Mouse (Mus musculus): ENCODE measurements around the gene Sap18. TPM values are rescaled to one million over a fixed set of nuclear protein-coding genes. Genes with fewer than 3 reads are reported as not detected.

The Sap18 gene
- total RNA-seq (2023), result 10 to 100 TPM; 60.5 to 77.3 TPM

GRCm38 (mm10) chr14:57797991-57798931 is at the start of gene Sap18:
Gene Sap18, plus strand, starts transcription at chr14:57798180.

GRCm38 (mm10) chr14:57758237-57758636 is 39.7 kb upstream of the Sap18 start, which contains the start of gene Lats2:
Gene Lats2, minus strand, starts transcription at chr14:57758388.

GRCm38 (mm10) chr14:57825788-57826751 is 28.1 kb downstream of the Sap18 start, which contains the start of the genes Ska3 and Mrpl57:
Gene Ska3, minus strand, starts transcription at chr14:57826185.
Gene Mrpl57, plus strand, starts transcription at chr14:57826234.

Other genes with a start within 250 kb of the Sap18 start
- gene Eef1akmt1, start 226.6 kb upstream of the Sap18 start, total RNA-seq (2023), result 10 to 100 TPM; 14.1 to 15.4 TPM
- 10 to 100 TPM; 36.5 to 42.0 TPM for gene Xpo4, start 132.8 kb upstream of the Sap18 start, total RNA-seq (2023)
- under 1 TPM in 1 of 2 experiments, not detected in 1; 0.44 TPM for gene Gm49361, start 52.1 kb upstream of the Sap18 start, total RNA-seq (2023)
- 10 to 100 TPM; 51.1 to 55.2 TPM for gene Lats2, start 39.8 kb upstream of the Sap18 start, total RNA-seq (2023)
- gene Ska3, start 28.0 kb downstream of the Sap18 start, total RNA-seq (2023), result 1 to 10 TPM; 4.4 to 6.5 TPM
- gene Mrpl57, start 28.1 kb downstream of the Sap18 start, total RNA-seq (2023), result 10 to 100 TPM; 48.5 to 62.3 TPM
- 10 to 100 TPM; 81.8 to 85.1 TPM for gene Zdhhc20, start 92.1 kb downstream of the Sap18 start, total RNA-seq (2023)
- 10 to 100 TPM; 46.0 to 52.8 TPM for gene Micu2, start 201.1 kb downstream of the Sap18 start, total RNA-seq (2023)

Measured in T-cell, adult 66 days (primary cell).